Mouse (Mus musculus) lung, embryonic 16.5 days (tissue): ENCODE results near the gene Inpp4b. TPM values are rescaled to one million over a fixed set of nuclear protein-coding genes. Genes with fewer than 3 reads are reported as not detected.

Experiments used
- ATAC-seq: fragments of 200-750 bp; cut with Nextera tagmentation; 2 replicates; pipeline ENCODE4 v1.8.0; 2017; ENCODE audit warnings: low read depth, mild to moderate bottlenecking, moderate library complexity
- H3K27ac ChIP-seq: fragments of 300-500 bp; sonication (generic); 2 replicates; pipeline ENCODE4 v1.5.1; 2014; ENCODE audit warnings: mild to moderate bottlenecking, control low read depth, low read length
- H3K27me3 ChIP-seq: fragments of 300-500 bp; sonication (generic); 2 replicates; pipeline ENCODE4 v1.6.1; 2014; ENCODE audit warnings: low read depth, low read length, mixed read lengths; ENCODE audit not compliant: control insufficient read depth, insufficient read depth
- H3K36me3 ChIP-seq: fragments of 300-500 bp; sonication (generic); 2 replicates; pipeline ENCODE4 v1.6.1; 2014; ENCODE audit warnings: low read length; ENCODE audit not compliant: control insufficient read depth, insufficient read depth
- H3K4me1 ChIP-seq: fragments of 300-500 bp; sonication (generic); replicated peaks from 2 replicates; pipeline ENCODE4 v1.6.1; 2014; ENCODE audit warnings: low read length, mixed read lengths; ENCODE audit not compliant: control insufficient read depth, insufficient read depth
- H3K4me2 ChIP-seq: fragments of 300-500 bp; sonication (generic); 2 replicates; pipeline ENCODE4 v1.6.1; 2014; ENCODE audit warnings: low read depth, low read length, control low read depth
- H3K4me3 ChIP-seq: fragments of 300-500 bp; sonication (generic); 2 replicates; pipeline ENCODE4 v1.5.1; 2014; ENCODE audit warnings: mild to moderate bottlenecking, low read length, control low read depth
- H3K9ac ChIP-seq: fragments of 300-500 bp; sonication (generic); 2 replicates; pipeline ENCODE4 v1.6.1; 2014; ENCODE audit warnings: low read length, control low read depth
- H3K9me3 ChIP-seq: fragments of 300-500 bp; sonication (generic); 2 replicates; pipeline ENCODE4 v1.6.1; 2016; ENCODE audit warnings: low read length; ENCODE audit not compliant: control insufficient read depth
- WGBS: fragments of 180-500 bp; shearing (Covaris S2); extraction: QIAGEN DNeasy Blood & Tissue Kit; methylation state at CpG from one replicate; pipeline ENCODE4 v1.1.7; 2014; 5-methylcytosine and 5-hydroxymethylcytosine counted together
- polyA plus RNA-seq: library from polyadenylated mRNA; unstranded; fragments of >200 nt; fragmentation: Nextera tagmentation; extraction: Ambion mirVana; gene quantifications from 2 replicates; pipeline ENCODE4 v1.2.1, GENCODE M21; 2015

Gene Inpp4b
- polyA plus RNA-seq, 1 experiment from 2014 or later = 16.5 TPM

- no peak overlapping the region for H3K4me2 ChIP-seq
- no peak overlapping the region for H3K9ac ChIP-seq
- no peaks in the 10 kb centered on the region for H3K9me3 ChIP-seq
- 57% methylated on average over 1 of the region's 1 CpGs for WGBS
- 0 out of 2 replicates have a peak, but pooled peaks cover 3% of the 10 kb centered on the region for H3K4me1 ChIP-seq
- no peak overlapping the region for H3K4me3 ChIP-seq
- H3K27ac ChIP-seq = no peak overlapping the region
- no peak for ATAC-seq
- no peaks in the 10 kb centered on the region for H3K27me3 ChIP-seq
- H3K36me3 ChIP-seq = no peaks in the 10 kb centered on the region
These were observed 240.6 kb downstream of the Inpp4b start for GRCm38 (mm10) chr8:81582906-81583305.

DNA sequence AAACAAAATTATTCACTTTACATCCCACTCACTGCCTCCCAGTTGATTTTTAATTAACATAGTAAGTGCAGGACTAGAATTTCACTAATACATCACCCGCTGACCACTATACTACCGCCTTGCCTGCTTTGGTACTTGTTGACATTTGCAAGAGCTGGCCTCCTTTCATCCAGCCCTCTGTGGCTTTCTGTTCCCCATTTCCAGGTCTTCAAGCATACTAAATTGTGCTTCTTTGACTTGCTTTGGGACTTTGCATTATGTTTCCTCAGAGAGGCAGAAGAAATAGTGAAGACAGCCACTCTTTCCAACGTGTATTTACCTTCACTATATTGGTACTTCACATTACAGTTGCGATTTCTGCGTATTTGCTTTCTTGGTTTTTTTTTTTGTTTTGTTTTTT lies 244.4 kb downstream of the Inpp4b start:
- H3K36me3 ChIP-seq = no peaks in the 10 kb centered on the region
- H3K9me3 ChIP-seq = no peaks in the 10 kb centered on the region
- 78% methylated on average over 5 of the region's 5 CpGs for WGBS
- no peak overlapping the region for H3K4me2 ChIP-seq
- H3K4me3 ChIP-seq = no peak overlapping the region
- H3K27ac ChIP-seq = no peak overlapping the region
- no peak overlapping the region for H3K9ac ChIP-seq
- no peak for ATAC-seq
- no peaks in the 10 kb centered on the region for H3K27me3 ChIP-seq
- no peaks in the 10 kb centered on the region for H3K4me1 ChIP-seq

GRCm38 (mm10) chr8:81594134-81594714 lies 251.9 kb downstream of the Inpp4b start:
- peak; percentile 91 for ATAC-seq
- H3K9me3 ChIP-seq = no peaks in the 10 kb centered on the region
- no peak overlapping the region for H3K4me3 ChIP-seq
- H3K36me3 ChIP-seq = no peaks in the 10 kb centered on the region
- H3K27ac ChIP-seq = peak overlapping the region; percentile 64
- 52% methylated on average over 3 of the region's 3 CpGs for WGBS
- no peak overlapping the region for H3K4me2 ChIP-seq
- H3K9ac ChIP-seq = no peak overlapping the region
- H3K4me1 ChIP-seq = peaks cover 3% of the 10 kb centered on the region; the same call in 1 of the 2 replicates
- no peaks in the 10 kb centered on the region for H3K27me3 ChIP-seq

GRCm38 (mm10) chr8:81599209-81599608 lies 256.9 kb downstream of the Inpp4b start:
- 57% methylated on average over 4 of the region's 4 CpGs for WGBS
- ATAC-seq = no peak
- H3K36me3 ChIP-seq = no peaks in the 10 kb centered on the region

DNA sequence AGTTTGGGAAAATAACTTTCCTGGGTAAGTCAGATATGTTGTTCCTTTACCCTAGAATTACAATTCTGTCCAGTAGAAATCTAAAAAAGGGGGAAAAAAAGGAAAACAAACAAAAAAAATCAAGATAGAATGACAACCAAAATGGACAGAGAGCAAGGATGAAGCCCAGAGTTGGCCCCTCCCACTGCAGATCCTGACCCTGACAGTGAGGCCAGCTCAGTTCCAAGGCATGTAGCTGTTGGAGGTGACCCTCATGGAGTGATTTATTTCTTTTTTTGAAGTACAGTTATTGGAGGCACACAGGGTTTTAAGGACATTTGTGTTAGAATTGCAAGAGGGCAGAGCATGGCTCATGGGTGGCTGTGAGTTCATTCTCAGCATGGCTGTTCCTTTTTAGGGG lies 258.8 kb downstream of the Inpp4b start:
- no peaks in the 10 kb centered on the region for H3K4me1 ChIP-seq
- ATAC-seq = no peak
- no peak overlapping the region for H3K27ac ChIP-seq
- no peak overlapping the region for H3K9ac ChIP-seq
- H3K27me3 ChIP-seq = no peaks in the 10 kb centered on the region
- H3K4me2 ChIP-seq = no peak overlapping the region
- no peak overlapping the region for H3K4me3 ChIP-seq
- no peaks in the 10 kb centered on the region for H3K9me3 ChIP-seq
- H3K36me3 ChIP-seq = no peaks in the 10 kb centered on the region

More at GRCm38 (mm10) chr8:81599209-81599608, 256.9 kb downstream of the Inpp4b start:
- H3K9ac ChIP-seq = no peak overlapping the region
- no peak overlapping the region for H3K4me2 ChIP-seq
- H3K4me1 ChIP-seq = no peaks in the 10 kb centered on the region
- H3K9me3 ChIP-seq = no peaks in the 10 kb centered on the region
- no peaks in the 10 kb centered on the region for H3K27me3 ChIP-seq
- no peak overlapping the region for H3K27ac ChIP-seq
- H3K4me3 ChIP-seq = no peak overlapping the region

DNA sequence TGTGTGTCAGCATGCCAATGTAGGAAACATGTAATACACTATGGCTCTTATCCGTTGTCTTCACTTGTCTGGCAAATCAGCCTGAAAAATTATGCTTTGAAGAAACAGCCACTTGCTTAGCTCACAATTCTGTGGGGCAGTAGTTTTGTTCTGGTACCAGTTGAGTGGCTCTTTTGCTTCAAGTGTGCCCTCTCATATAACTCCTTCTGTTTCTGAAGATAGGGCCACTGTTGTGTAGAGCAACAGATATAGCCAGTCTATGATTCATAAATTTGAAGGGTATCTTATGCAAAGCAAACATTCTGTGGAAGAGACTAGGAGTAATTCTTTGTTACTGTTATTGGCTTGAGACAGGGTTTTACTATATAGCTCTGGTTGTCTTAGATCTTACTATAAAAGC lies 265.7 kb downstream of the Inpp4b start:
- 0 out of 2 replicates have a peak, but pooled peaks have one; percentile 20 for ATAC-seq
- H3K4me3 ChIP-seq = no peak overlapping the region
- no peak overlapping the region for H3K4me2 ChIP-seq
- H3K27ac ChIP-seq = no peak overlapping the region
- WGBS = 60% methylated on average over 1 of the region's 1 CpGs
- no peaks in the 10 kb centered on the region for H3K9me3 ChIP-seq
- no peak overlapping the region for H3K9ac ChIP-seq
- H3K4me1 ChIP-seq = 0 out of 2 replicates have a peak, but pooled peaks cover 2% of the 10 kb centered on the region
- no peaks in the 10 kb centered on the region for H3K36me3 ChIP-seq
- H3K27me3 ChIP-seq = no peaks in the 10 kb centered on the region

DNA sequence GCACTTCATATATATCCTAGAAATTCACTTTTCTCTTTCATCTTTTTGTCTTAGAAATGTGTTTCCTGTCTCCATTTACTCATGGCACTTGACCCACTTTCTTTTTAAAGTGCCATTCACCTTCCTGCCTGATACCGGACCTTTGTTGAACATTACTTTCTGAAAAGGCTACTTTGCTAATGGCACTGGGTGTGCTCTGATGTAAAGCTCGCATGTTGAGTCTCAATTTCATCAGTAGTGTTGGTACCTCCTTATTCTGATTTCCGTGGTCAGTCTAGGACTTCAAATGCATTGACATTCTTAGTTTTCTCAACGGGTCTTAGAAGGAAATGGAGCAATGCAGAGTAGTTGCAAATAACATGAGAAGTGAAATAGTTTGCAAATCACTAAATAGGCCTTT lies 266.7 kb downstream of the Inpp4b start:
- ATAC-seq = peak; percentile 54; the same call in 1 of the 2 replicates
- 0 out of 2 replicates have a peak, but pooled peaks cover 2% of the 10 kb centered on the region for H3K4me1 ChIP-seq
- no peak overlapping the region for H3K4me3 ChIP-seq
- H3K27ac ChIP-seq = peak overlapping the region; percentile 3; the same call in 1 of the 2 replicates
- no peak overlapping the region for H3K4me2 ChIP-seq
- no peak overlapping the region for H3K9ac ChIP-seq
- H3K36me3 ChIP-seq = no peaks in the 10 kb centered on the region
- H3K27me3 ChIP-seq = no peaks in the 10 kb centered on the region
- no peaks in the 10 kb centered on the region for H3K9me3 ChIP-seq
- 38% methylated on average over 4 of the region's 4 CpGs for WGBS

GRCm38 (mm10) chr8:81612611-81613010 lies 270.3 kb downstream of the Inpp4b start:
- no peaks in the 10 kb centered on the region for H3K36me3 ChIP-seq
- no peaks in the 10 kb centered on the region for H3K27me3 ChIP-seq
- H3K4me1 ChIP-seq = 0 out of 2 replicates have a peak, but pooled peaks cover 2% of the 10 kb centered on the region
- no peak overlapping the region for H3K9ac ChIP-seq
- H3K4me3 ChIP-seq = no peak overlapping the region
- H3K27ac ChIP-seq = no peak overlapping the region
- WGBS = 46% methylated on average over 2 of the region's 2 CpGs
- ATAC-seq = no peak
- H3K9me3 ChIP-seq = no peaks in the 10 kb centered on the region
- H3K4me2 ChIP-seq = no peak overlapping the region

DNA sequence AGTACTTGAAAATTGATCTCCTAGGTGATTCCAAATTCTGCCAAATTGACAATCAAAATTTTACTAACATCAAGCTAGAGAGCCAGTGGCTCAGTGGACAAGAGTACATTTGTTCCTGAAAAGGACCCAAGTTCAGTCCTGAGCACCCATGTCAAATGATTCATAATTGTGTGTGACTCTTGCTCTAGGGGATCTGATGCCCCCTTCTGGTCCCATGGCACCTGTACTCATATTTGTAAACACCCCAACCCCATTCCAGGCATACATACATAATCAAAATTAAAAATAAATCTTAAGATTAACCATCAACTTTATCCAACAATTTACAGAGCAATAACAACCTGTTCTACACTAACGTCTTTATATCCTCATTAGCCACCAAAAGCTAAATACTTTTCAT lies 271.8 kb downstream of the Inpp4b start:
- Histone ChIP-seq H3K27ac (no peak overlapping the region), H3K9ac (no peak overlapping the region), H3K4me1 (no peaks in the 10 kb centered on the region), H3K36me3 (no peaks in the 10 kb centered on the region), H3K4me2 (no peak overlapping the region), H3K27me3 (no peaks in the 10 kb centered on the region), H3K9me3 (no peaks in the 10 kb centered on the region), H3K4me3 (no peak overlapping the region)
- 67% methylated on average over 1 of the region's 1 CpGs for WGBS
- no peak for ATAC-seq
